Mouse (Mus musculus) heart, adult 11 months (tissue): ENCODE measurements around the gene Etv6.

ENCODE experiments used
- DNase-seq: peaks from one replicate; pipeline ENCODE4 v3.0.0; 2022

Etv6 gene

DNA sequence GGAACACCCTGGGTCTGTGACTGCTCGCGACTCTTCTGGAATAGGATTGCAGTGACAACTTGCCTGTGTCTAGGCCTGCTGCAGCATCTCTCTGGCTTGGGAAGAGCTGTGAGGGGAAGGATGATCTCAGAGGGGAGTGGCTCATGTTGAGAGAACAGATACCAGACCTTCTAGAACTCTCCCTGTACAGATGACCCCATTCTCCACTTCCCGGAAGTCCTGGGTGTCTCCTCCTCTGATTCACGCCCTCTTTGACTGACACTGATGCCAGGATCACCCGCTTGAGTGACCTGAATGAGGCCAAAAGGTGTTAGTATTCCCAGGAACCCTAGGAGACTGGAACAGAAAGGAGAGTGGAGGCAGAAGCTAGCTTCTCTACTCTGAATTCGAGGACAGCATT, 137.9 kb downstream of the Etv6 start:
- DNase-seq = peak; percentile 91

DNA sequence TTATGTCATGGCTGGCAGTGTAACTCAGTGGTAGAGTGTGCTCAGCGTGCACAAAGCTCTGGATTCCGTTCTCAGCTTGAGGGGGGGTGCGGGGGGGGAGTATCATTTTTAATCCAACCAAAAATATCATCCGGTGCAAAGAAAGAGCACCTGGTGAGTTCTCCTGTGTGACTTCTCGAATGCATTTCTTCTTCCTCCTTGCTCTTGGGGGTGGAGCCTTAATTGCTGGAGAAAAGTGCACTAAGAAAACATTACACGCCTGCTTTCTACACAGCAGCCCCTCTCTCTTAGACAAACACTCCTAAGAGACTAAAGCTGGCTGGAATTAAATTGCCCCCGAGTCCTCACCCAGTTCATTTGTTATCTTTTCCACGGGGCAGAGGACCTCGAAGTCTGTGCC, 139.6 kb downstream of the Etv6 start:
- no peak for DNase-seq

DNA sequence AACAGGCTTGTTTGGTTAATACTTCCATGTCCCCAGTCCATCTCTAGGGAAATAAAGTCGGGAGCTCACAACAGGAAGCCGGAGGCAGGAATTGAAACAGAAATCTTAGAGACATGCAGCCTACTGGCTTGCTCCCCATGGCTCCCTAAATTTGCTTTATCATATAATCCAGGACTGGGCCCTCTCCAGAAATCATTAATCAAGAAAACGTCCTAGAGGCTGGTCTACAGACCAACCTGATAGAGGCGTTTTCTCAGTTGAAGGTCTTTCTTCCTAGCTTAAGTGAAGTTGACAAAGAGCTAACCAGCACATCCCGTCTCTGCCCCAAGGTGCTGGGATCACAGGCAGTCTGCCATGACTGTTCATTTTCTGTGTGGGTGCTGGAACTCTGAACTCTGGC, 141.7 kb downstream of the Etv6 start:
- DNase-seq = peak; percentile 72

DNA sequence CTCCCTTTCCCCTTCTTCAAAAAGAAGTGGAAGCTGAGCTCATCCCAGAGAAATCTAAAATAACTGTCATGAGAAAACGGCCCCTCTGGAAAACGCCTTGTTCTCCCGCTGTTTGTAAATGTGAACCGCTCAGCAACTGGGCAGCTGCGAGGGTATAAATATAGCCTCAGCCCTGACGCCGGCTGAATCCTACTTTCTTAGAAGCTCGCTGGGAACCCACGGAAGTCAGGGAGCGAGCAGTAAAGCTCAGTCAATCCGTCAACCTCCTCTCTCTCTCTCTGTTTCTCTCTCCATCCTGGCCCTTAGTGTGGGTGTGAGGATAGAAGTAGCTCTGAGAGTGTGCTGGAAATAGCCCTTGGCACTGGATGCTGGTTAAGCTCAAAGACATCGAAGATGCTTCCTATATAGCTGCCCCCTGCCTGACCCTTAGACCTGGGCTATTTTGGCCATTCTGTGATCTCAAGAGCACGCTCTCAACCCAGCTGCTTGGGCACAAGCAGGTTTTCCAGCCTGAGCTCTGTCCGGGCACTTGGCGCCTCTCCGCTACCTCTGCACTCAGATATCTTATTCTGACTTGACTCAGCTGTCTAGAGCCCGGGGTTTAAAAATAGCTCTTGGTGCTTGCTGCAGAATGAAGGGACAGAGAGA, 146.9 kb downstream of the Etv6 start:
- DNase-seq = peak; percentile 91

DNA sequence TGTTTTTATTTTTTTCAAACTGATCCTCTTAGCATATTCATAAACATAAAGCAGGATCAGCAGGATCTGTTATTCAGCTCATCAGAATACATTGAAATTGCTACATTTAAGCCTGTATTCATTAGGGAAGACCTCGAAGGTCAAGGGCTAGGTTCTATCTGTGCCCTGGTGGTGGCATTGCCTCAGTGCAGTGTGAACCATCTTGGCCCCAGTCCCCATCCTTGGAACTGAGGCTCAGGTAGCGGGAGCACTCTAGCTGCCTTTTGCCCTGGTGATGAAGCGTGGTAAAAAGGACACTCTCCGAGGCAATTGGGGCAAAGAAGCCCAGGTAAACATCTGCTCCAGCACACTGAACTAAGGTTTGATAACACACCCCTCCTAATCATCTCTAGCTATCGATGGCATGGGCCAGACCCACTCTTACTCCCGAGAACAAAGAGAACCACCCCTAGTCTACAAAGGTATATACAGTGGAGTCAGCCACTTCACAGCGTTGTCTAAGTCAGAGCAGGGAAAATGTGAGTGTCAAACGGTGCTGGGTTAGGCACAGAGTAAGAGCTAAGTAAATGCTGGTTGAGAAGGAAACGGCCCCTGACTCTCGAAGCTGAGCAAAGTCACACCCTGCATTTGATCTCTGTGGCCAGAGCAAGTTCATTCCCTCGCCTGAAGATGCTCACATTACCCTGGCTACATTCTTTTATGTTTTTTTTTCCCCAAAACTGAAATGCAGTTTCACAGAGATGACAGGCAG, 148.3 kb downstream of the Etv6 start:
- peak; percentile 59 for DNase-seq

DNA sequence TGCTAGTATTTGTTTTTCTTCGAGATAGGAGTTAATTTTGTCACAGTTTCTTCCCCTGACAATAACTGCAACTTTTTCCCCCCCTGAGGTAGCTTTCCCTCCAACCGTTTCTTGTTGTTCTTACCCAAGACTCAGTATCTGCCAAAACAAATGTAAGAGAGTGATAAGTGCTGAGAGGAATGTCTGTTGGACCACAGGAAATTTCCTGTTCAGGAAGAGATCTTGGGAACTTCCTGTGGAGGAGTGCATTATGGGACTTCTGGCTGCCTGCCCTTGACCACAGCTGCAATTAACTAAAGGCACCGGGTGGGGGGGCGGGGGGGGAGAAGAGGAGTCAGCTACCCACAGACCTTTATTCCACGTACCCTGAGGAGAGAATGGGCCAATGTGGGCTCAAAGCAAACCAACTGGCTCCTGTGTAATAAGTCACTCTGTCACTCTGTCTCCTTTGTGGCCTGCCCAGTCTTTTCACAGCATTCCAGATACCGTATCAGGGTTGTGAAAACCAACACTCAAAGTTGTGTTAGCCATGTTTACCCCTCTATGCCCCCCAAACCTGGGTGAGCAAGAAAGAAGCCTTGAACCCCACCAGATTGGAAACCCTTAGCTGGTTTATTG, 150.9 kb downstream of the Etv6 start:
- DNase-seq = peak; percentile 96

DNA sequence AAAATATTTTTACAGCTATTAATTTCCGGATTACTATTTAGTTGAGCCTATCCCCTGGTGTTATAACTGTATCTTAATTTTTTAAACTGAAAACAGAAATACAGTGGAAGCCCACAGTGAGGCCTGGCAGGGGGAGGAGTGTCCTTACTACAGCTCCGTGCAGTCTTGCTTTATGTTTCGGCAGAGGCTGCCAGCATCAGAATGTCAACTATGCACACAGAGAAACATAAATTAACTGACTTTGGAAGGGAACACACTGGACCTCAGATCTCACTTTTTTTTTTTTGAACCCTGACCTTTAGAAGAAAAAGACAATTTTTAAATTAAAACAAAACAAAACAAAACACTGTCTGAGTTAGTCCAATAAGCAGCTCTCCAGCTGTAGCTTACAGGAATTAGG, 153.2 kb downstream of the Etv6 start:
- DNase-seq = peak; percentile 10

DNA sequence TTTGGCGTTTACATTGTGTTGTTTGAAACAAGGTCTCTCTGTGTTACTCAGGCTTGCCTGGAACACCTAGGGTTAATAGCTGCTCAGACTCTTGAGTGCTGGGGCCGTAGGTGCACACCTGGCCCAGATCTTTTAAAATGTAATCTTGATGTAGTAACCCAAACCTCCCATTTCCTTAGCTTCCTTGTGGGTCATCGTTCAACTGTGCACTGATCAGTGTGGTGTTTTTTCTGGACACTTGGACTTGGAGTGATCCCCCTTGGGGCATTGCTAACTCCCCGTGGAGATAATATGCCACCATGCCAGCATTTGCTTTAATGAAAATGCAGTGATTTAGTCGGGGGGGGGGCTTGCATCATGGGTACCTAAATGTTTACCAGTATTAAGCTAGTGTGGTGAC, 153.7 kb downstream of the Etv6 start:
- DNase-seq = no peak

DNA sequence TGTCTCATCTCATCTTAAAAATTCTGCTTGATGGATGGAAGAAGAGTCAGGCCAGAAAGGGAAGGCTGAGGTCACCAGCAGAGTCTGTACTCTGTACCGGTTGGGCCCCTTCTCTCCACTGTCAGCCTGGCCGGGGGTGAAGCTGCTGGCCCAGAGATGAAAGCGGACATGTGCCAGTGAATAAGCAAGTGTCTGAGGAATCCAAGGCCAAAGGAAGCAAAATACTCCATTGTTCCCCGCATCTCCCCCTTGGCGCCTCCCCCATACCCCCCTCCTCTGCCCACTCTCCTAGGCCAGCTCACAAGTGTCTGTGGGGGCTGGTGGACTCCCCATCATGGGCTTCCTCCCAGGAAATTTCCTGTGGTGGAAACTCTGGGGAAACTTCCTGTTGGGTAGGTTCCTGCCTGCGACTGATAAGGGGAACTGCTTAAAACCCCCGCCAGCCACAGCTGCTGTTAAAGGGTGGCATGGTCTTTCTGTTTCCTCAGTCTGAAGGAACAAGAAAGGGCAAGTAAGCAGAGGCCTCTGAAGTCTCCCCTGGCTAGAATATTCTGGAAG, 154.2 kb downstream of the Etv6 start:
- DNase-seq = peak; percentile 98

DNA sequence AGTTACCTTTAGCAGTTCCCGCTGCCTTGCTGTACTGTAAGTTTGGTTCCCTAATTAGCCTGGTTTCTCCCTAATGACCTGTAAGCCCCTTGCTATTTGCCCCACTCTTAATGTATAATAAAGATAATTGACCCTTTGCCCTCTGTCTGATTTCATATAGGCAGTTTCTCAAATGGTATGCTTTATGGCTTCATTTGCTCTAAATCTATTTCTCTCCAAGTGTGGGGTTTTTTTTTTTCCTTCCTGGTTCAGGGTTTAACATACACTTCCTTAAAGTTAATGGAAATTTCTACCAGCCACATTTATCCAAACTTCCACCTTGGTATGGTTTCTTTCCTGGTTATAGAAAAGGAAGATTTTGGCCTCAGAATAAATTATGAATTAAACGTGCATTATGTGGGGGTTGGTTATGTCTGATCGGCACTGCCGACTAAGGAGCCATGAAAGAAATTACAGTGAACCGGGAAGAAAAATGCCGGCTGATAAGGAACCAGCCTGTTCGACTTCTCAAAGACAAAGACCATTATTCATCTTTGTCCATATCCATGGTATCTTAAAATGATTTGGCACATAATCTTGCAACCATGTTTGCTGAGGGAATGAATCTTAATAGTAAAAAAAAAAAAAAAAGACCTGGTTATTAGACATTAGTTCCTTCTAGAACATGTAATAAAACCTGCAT, 155.2 kb downstream of the Etv6 start:
- DNase-seq = peak; percentile 27

DNA sequence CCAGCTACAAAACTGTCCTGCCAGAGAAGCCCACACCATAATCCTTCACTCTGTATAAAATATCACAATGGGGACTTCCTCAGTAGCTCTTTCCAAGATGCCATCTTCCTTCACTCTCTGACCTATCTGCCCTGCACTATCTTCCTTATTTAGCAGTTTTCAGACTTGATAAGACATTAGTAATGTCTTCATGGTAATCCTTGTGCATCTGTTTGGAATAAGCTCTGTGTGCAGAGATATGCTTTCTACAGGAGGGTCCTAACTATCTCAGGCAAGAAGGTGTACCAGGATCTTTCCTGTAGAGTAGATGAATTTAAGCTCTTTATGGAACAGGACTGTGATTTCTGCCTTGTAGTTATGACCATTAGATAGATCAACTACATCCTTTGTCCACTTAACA, 157.2 kb downstream of the Etv6 start:
- no peak for DNase-seq

DNA sequence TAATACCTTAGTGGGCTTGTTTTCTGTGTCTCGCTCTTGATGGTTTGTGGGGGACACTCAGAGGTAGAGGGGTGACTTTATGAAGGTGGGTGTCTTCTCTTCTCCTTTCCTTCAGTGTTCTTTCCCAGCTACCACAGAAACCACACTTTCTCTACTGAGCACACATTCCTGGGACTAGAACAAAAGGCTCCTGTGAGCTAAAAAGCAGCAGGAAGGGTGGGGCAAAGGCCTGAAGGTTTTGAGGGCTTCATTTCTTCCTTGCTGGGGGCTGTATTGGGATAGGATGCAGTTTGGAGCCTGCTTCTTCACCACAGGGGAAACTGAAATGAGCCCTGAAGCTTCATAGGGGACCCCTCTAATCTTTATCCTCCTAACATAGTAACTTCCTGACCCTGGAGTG, 164.4 kb downstream of the Etv6 start:
- no peak for DNase-seq

DNA sequence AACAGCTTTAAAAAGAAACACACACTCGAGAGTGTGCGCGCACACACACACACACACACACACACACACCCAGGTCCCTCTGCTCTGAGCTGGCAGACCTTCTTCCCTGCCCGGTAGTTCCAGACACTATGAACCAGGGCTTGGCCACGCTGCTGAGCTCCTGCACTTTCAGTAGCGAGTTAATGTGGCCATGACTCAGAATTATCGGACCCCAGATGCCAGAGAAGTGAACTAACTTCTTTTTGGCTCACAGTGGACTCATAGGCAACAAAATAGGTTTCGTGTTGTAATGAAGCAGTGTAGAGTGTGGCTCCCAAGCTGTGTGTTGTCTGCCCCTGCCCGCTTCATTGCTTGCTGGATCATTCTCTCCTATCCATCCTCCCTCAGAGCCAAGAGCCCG, 165.1 kb downstream of the Etv6 start:
- DNase-seq = peak; percentile 92

DNA sequence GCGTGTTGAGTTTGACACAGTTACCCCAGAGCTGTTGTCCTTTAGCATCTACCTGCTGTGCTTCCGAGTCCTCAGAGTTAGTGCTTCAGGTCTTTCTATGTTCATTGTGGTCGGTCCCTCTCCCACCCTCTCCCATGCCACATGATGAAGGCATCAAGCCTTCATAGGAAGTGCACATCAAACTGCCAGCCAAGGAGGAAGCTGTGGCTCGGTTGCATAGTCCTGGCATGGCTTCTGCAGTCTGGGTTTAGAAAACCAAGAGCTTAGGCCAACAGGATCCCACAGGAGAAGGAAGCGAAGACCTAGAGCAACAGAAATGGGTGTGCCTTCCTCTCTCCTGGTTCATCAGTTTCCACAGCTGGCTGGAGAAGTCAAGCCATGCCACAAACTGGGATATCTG, 166.7 kb downstream of the Etv6 start:
- DNase-seq = peak; percentile 88

DNA sequence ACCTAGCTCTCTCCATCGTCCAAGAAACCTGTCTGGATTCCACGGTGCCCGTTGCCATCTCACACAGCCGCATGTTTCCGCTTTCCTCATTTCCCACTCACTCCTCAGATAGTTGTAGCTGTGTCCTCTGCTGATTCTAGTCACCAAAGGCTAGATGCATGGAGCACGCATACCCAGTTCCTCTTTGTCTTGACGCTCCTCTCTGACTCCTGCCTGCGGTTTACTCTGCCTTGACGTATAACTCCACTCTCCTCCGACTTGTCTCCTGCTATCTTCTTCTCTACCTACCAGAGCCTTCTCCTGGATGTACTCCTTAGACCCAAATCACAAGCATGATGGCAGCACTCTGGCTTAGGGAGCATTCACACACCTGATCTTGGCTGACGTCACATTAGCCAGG, 169.7 kb downstream of the Etv6 start:
- no peak for DNase-seq

DNA sequence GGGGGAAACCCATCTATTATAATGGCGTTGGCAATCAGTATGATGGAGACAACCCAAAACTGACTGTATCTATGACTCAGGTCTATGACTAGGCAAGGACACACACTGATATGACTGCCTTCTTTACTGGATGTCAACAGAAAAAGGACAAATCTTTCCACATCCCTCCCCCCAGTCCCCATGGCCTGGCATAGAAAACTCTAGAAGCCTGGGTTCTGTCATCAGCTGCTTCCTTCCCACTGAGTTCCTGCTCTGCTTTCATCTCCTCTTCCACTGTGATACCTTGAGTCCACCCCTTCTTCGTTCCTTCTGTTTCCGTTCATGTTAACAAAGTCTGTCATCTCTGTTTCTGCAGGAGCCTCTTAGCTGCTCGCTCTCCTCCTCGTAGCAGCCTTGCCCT, 170.2 kb downstream of the Etv6 start:
- DNase-seq = no peak

DNA sequence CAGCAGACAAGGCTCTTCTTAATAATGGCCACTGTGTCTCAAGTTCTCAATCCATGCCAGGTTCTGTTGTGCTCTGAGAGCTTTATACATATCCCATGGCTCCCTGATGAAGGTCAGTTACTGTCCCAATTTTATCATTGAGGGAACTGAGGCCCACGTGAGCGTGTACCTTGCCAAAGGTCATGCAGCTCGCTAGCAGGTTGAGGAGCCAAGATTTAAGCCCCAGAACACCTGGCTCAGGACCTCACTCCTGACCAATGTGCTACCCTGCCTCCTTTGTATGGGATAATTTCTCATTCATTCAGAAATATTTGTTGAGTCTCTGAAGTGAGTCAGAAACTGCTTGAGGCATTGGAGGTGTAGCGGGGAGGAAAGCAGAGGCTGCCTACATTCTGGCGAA, 170.8 kb downstream of the Etv6 start:
- DNase-seq = no peak

DNA sequence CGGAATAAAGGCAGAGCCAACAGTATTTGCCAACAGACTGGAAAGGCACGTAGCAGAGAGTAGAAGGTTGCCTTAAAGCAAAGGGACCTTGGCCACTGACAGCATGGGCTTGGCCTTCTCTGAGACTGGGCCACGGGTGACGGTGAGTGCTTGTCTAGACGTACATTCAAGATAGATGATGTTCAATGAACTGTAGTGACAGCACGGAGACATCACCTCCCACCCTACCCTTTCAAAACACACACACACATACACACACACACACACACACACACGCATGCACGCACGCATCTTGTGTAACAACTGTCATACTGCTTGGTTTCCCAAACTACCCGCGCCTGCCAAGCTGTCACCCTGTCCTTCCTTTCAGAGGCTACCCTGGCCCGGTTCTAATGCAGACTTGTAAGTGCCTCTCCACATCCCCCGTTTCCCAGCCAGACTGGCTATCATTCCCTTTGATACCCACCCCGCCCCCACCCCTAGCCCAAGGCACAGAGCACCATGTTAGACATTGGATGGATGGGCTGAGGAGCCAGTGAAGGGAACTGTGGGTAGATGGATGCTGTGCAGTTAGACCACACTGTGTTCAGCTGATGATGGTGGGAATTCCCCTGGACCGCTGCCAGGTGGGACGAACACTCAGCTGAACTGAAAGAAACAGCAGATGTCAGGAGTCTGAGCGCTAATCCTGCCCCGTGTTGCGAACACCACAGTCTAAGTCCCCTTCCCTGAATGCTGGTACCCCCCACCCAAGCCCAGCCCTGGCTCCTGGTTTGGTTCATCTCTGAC, 172.1 kb downstream of the Etv6 start:
- peak; percentile 94 for DNase-seq

DNA sequence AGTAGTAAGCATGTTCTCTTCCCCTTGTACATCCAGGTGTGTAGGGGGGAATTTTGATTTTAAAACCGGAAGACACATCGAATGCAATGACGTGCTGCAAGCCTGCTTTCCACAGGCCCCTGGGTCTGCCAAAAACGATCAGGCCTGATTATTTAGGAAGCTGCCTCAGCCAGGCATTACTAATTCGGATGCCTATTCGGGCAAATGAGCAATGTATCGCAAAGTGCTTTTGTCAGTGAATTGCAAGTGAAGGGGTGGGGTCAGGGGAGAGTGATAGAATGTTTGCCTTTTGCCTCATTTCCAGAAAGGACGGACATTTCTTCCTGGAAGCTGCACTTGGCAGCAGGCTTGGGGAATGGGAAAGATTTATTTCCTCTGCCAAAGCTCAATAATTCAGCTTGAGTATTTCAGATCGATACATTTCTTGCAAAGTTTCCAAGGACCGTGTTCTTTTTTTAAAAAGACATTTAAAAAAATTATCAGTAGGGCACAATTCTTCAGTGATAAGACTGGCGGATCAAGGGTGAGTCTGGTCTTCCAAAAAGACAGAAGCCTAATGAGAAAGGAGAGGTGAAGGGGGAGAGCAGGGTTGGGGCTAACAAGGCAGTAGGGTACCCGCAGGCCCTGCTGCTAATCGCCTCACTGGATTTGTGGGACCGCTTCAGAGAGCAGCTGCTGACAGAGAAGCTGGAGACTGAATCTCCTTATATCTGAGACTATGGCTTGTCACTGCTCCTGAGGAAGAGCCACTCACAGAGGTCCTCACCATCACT, 172.9 kb downstream of the Etv6 start:
- DNase-seq = peak; percentile 91

DNA sequence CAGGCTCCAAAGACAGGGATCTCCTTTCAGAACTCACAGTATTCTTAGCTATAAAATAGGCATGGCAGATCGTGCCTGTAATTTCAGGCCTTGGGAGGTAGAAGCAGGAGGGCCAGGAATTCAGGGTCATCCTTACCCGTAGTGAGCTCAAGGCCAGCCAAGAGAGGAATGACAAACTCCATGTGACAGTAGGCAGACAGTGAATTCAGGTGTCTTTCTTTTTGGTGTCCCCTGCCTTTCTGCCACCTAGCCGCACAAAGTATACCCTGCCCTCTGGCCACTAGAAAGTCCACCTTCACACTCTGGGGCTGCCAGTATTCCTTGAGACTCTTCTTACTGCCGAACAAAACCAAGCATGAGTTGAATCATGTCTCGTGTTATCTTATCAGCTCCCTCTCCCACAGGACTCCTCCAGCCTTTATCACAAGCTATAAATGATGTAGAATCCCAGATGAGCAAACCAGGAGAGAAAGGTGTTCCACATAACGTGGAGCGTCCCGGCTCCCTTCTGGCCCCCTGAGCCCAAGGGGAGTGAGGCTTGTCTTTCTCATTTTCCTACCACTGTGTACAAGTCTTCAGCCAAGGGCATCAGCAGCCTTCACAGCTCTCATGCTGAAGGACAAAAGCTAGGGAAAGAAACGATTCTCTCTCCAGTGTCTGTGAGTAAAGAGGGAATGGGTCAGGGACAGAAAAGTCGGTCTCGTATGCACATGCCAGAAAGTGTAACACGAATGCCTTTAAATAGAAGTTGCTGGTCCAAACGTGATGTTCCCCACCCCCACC, 175.4 kb downstream of the Etv6 start:
- no peak for DNase-seq

DNA sequence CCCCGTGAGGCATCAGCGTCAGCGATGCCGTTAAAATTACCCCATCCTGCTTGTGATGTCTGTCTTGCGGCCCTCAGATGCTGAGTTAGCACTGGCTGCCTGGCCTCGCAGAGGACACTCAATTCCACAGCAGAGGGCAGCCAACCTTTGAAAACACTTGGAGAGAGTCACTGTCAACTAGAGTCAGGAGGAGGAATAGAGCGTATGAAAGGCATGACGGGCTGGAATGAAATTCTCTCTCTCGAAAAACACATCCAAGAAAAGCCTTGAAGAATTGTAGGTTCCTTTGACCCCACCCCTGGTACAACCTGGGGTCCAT, 175.9 kb downstream of the Etv6 start:
- DNase-seq = peak; percentile 90
